Mouse (Mus musculus): ENCODE results near the gene Jun.

Gene Jun

DNA sequence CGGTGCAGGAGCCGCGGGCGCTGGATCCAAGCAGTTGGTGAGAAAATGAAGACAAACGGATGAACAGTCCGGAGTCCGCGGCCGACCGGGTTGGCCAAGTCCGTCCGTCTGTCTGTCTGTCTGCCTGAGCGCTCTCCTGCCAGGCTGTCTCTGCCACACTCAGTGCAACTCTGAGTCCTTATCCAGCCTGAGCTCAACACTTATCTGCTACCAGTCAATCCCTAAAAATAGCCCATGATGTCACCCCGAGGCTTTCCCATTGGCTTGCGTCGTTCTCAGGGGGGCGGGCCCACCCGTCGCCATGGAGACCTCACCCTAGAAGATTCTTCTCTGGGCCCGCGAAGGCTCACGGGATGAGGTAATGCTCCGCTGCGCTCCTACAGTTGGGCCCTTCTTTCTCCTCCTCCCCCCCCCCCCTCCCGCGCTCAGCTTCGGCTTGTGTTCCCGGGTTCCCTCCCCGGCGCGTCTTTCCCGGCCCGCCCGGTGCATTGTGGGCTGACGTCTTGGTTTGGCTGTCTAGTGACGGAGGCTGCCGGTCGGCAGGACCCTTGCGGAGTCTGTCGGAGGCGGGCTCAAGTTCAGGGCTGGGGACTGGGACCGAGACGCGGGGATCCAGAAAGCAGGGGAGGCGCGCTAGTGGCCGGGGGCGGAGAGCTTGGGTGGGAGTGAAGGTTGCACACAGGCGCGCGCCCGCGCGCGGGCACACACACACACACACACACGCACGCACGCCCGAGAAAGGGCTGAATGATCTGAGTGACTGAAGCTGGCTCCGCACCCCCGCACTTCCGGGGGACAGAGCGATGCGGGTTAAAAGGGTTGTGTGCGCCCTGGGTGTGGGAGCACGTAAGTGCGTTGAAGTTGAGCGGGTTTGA lies at the start of gene Jun:
Gene Jun, minus strand, starts transcription at position 198 of the 875 bp plus-strand sequence.
- DNase-seq = peak; percentile 100

DNA sequence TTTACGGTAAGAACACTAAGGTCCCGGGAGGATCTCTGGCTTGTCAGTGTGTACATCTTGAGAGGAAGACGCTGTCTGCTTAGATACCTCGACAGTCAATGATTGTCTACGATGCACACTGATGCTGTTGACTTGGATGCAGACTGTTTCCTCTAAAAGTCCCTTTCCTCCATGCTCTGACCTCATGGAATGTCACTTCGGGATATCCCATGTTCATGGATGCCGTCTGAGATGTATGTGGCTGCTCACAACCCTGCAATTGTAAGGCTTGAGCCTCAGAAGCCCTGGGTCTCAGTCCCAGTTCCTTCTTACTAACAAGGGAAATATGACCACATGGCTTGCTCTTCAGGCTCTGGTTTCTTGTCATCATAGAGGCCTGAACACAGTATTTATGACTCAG lies 49.7 kb upstream of the Jun start:
- DNase-seq = no peak

DNA sequence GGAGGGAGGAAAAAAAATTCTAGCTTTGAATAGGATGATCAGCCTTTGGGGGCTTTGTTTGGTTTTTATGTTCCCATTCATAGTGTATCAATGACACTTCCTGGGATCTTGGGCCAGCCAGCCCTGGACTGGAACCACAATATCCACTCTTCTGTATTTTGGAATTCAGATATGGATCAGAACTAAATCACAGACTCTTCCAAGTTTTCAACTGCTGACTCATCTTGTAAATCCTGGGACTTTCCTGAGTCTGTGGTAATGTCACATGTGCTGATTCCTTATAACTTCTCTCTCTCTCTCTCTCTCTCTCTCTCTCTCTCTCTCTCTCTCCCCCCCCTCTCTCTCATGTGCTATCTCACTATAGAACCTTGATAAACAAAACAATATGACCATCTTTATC lies 48.7 kb upstream of the Jun start:
- DNase-seq = no peak

DNA sequence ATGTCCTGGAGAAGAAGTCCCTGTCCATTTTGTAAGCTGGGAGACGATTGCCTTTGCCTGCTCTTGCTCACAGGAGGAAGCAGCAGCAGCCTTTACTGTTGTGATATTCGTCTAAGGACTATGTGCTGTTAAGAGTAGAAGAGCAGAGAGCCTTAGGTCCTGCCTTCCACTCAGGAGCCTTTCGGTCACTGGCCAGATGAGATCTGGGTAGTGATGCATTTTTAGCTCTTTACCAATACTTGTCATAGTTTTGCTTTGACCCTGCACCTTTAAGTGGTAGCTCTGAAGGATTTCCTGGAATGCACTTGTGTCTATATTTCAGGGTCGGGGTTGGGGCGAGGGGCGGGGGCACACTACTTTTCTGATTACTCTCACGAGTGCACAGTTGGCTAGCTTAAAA lies 47.4 kb upstream of the Jun start:
- no peak for DNase-seq

DNA sequence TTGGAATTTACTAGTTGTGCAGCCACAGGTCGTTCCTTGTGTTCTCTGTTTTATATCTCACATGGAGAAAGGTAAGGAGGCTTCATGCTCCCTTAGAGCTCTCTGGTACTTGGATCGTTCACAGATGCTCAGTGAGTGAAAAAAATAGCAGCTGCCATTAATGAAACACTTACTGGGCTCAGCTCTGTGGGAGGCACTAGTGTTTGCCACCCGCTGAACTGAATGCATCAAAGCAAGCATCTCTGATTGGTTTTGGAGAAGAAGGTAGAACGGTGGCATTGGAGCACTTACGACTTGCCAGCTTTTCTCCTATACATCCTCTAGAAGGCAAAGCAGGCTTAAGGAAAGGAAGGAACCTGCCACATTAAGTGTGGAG lies 46.7 kb upstream of the Jun start:
- DNase-seq = no peak

DNA sequence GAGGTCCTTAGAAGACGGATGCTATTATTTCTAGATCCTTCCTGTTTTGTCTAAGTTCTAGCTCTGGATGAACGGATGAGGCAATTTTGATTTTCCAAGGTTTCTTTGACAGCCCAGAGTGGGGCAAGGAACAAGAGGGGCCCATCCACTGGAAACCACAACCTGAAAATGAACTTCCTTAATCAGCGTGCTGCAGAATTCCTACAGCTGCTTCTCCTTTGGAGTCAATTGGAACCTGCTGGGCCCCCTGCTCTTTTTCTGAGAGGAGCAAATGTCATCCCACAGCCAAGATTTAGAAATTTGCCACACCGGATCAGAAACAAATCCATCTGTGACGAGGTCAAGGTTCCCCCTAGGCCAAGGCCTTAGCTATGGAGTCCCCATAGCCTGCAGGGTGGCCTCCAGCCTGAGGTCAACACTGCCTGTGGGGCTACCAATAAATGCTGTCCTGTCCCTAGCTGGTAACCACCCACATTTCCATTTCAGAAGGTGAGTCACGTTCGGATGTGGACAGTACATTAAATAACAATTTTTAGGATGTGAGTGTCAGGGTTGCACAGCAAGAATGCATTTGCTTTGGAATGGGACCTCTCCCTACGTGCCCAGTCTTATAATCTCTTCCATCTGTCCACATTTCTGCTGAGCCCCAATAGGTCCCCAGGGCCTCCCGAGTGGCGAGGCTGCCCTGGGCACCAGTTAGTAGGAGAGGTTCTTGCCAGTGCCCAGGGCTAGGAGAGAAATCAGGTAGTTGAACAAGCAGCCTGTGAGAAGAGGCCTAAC lies 46.1 kb upstream of the Jun start:
- no peak for DNase-seq

DNA sequence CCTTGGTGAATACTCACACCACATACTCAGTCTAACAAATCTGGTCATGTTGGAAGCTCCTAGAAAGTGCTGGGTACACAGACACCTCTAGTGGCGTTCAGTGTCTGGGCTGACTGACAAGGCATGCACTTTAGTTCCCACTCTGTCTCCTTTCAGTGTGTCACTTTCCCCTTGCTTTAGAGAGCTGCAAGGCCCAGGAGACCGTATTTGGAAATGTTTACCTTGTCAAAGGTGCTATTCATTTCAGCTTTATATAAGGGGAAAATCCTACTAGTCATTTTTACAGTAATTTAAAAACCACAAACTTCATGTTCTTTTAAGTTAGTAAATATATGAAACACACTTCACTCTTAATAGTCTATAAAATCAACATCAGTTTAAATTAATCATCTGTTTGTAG lies 44.7 kb upstream of the Jun start:
- no peak for DNase-seq

DNA sequence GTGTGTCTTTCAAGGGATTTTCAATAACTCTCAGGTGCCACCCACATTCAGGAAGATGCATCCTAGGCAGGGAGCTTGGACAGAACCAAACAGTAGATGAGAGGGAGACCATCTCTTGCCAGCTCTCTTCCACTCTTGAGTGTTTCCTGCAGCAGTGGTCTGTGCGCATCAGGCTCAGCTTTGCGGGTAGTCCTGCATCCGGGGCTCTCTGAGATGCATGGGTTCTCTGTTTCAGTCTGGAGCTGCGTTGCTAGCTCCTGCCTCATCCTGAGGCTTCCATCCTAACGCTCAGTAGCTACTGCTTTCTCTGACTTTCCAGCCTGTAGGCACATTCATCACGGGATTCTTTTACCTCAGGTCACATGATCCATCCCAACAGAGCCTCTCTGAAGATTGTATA lies 43.9 kb upstream of the Jun start:
- DNase-seq = no peak

DNA sequence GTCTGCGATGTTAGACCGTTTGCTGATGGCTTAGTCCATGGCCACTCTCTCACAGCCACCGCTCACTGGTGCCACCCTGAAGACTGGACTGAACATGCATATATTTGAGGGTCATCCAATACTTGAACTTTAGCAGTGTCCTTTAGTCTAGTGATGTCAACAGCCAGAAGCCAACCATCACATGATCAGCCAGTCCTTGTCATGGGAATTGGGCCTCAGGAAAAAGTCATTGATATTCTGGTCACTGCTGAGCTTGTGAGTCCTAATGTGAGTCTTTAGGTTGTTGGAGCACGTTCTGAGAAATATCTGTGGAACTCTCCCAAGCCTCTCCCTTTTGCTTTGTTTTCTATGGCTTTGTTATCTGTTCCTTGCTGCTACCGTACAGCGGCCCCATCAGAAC lies 43.3 kb upstream of the Jun start:
- DNase-seq = no peak

DNA sequence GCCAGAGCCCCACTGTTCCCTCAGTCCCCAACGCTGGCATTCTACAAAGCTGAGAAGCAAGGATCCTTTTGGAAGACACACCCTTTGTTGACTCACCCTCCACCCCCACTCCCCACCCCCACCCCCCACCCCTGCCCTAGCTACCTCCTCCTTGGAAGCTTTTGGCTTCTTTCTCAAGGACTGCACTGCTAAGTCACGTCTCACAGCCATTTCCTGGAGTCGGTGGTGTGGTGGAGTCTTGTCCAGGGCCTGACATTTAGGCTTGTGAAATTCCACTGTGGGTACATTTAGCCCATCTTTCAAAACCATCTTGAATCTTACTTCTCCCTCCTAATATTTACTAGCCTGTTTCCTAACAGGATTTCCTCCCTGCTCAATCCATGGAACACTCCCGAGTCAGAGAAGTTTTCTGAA lies 42.7 kb upstream of the Jun start:
- peak; percentile 49 for DNase-seq

DNA sequence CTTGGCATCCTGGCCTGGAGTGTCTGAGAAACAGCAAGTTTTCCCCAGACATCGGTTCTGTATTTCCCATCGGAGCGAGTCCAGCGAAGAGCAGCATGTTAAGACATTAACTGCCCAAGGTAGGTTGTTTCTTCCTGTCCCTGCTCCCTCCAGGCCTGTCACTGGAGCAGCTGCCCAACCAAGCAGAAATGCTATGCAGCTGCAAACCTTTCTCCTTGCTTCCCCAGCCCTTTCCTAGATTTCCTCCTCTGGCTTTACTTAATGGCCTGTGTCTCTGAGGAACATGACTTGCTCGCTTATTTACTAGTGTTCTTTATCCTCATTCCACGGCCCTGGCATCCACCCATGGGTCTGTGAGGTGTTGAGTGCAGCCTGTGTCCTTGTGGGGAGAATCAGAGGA lies 41.6 kb upstream of the Jun start:
- no peak for DNase-seq

DNA sequence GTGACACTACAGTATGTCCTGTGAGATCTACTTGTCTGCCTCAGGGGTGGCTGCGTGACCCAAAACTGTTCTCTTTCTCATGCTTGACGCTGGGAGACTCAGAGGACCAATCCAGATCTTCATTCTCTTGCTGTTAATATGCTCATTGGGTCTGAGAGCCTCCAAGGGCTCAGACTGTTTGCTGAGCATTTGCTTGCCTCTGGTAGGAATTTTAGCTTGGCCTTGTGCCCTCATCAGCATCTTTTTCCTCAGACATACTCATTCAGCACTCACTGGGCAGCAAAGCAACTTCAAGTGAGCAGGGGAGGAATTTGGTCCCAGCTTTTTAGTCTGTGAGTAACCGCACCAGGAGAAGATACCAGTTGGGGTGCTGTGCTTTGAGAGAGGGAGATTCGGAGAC lies 40.5 kb upstream of the Jun start:
- DNase-seq = no peak

DNA sequence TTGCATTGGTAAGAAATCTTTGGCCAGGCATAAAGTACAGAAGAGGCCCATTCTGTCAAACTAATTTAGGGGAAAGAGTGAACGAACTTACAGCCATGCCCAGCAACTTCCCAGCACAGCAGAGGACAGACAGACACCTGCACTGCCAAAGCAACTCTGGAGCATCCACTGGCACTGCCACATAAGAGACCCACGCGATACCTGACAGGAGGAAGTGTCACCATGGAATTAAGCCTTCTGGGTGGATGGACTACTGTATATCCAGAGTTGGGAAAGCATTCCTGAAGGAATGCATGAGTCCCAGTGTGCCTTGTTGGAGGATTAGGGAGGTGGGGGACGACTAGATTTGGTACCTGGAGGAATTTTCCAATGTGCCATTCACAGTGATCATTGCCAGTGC lies 39.5 kb upstream of the Jun start:
- DNase-seq = no peak

DNA sequence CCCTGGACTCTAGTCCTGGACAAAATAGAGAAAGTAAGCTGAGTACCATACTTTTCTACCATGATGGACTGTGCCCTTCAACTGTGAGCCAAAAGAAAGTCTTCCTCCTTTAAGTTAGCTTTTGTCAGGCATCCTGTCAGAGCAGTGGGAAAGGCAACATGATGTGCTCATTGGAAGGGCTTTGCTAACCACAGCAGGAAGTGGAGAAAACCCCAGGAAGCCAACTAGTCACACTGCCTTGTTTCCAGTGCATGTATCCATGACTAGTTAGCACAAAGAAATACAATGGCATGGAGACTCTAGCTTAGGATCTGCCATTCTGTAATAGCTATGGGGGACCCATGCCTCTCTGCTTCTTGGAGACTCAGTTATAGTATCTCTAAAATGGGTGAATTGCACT lies 37.9 kb upstream of the Jun start:
- DNase-seq = no peak

DNA sequence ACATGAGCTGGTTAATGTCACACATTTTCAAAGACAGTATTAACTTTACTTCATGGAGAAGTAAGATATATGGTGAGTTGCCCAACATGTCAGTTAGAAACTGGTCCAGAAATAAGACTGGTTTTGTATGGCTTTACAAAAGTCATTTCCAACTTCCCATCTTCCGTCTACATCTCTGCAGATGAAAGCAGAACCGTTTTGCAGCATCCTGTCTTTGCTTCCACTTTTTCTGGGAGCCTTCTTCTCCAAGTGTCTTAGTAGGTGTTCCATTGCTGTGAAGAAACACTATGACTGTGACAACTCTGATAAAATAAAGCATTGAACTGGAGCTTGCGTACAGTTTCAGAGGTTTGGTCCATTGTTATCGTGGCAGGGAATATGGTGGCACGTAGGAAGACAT lies 37.0 kb upstream of the Jun start:
- no peak for DNase-seq

DNA sequence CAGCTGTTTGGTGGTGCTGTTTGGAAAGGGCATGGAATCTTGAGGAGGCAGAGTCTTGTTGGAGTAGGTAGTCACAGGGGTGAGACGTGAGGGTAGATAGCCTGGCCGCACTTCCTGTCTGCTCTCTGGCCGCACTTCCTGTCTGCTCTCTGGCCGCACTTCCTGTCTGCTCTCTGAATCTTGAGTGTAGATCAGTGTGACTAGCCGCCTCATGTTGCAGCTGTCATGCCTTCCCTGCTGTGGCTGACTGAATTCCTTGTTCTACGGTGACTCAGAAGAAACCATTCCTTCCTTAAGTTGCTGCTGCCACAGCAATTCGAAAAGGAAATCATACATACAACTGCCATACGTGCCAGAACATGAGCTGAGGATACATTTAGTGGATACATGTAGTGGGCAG lies 31.9 kb upstream of the Jun start:
- no peak for DNase-seq

DNA sequence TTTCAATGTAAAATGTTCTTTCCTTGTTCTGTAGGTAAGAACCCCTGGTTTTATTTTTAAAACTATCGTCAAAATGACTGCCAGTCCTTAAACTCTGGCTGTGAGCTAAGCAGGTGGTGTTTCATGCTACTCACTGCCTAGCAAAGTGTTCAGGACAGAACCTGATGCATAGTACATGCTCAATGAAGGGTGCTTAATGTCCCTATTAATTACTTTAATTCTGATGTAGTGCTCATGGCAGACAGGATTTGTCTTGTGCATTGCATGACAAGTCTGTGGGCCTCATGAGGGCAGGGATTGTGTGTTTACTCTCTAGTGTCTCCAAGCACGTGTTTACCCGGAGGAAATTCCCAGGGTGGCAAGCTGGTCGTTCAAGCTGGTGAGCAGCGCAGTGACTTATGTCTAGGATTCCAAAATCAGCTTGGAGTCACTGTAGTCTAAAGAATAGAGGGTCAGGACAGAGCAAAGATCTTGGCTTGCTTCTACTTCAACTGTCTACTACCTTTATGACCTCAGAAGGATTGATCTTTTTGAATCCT lies 31.2 kb upstream of the Jun start:
- no peak for DNase-seq

DNA sequence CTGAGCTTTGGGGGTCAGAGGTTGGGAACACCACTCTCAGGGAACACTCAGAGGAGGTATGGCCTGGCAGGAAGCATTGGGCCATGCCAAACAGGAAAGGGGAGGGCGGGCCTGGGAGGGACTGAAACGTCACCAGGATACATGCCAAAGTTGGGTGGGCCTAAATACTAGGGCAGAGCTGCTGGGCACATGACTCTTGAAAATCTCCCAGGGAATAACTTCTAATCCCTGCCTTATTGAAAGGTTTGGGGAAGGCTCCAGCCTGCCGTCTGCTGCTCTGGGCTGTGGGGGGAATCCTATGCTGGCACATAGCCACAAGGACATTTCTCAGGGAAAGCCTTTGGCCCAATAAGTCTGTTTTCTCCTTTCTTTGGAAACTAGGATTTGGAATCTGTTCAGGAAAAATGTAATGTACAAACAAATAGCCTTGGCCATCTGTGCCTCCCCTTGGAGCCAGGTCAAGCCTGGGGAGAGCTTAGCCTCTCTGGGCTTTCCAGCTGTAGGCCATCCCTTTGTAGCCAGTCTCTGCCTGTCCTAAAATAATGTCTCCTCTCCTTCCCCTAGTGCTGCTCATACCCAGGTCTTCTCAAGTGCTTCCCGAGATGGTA lies 30.6 kb upstream of the Jun start:
- peak; percentile 66 for DNase-seq

DNA sequence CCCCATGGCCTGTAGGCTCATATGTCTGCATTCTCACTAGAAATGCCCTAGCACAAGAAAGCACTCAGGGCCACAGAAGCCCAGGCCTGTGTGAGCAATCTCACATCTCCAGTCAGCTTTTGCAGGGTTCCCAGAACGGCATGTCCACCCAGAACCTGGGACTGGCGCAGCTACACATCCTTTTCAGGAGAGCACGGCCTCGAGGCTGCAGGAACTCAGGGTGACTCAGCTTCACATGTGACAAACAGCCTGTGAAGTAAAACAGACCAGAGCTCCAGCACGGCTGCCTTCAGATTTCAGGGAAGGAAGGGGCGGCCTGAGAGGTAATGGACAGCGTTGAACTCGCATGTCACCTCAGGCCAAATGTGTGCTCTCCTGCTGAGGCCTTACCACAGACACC lies 29.6 kb upstream of the Jun start:
- no peak for DNase-seq

DNA sequence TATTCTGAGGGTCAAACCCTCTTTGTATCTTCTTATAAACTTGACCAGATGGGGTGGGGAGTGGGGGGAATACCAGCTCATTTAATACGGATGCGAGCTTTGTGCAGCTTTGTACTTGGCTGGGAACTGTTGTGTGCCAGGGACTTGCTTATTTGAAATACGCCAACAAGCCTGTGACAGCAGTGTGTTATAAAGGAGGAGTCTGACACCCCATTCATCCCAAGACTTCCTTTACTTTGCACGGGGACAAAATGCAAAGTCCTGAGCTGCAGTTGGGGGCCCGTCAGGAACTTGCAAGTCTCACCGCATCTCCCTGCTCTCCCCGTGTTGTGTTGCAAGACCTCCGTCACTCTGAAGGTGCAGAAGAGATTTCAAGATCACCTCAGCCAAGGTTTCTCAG lies 26.6 kb upstream of the Jun start:
- DNase-seq = no peak

DNA sequence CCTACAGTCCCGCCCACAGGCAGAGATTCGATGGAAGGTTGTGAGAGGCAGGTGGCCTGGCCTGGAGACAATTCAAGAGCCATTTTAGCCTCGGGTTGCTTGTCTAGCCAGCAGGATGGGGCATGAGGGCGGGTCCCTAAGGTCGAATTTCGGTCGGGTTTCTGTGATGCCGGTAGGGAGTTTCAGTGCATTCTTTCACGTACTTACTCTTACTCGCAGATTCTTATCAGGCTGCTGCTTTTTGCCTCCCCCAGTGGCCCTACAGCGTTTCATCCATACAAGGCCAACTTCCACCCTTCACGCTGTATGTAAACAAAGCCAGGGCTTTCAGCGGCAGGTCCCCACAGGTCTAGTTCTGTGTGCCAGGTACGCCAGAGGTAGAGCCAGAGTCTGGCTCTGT lies 24.3 kb upstream of the Jun start:
- DNase-seq = no peak

DNA sequence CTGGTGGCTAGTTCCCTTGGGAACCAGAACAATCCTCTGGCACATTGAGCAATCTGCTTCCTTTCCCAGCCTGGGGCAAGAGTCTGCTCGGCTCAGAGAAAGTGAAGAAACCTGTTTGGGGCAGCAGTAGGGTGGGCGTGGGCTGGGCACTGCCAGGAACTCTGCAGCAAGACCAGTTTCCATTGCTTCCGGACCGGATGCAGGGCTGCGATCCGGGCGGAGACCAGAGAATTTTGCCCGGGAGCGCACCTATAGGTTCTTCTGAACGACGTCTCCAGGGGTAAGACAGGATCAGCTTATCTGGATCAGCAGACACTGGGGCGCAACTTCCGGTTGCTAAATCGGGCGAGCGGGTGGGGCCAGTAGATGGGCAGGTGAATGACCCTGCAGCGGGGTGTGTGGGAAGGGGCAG lies 23.6 kb upstream of the Jun start:
- no peak for DNase-seq

DNA sequence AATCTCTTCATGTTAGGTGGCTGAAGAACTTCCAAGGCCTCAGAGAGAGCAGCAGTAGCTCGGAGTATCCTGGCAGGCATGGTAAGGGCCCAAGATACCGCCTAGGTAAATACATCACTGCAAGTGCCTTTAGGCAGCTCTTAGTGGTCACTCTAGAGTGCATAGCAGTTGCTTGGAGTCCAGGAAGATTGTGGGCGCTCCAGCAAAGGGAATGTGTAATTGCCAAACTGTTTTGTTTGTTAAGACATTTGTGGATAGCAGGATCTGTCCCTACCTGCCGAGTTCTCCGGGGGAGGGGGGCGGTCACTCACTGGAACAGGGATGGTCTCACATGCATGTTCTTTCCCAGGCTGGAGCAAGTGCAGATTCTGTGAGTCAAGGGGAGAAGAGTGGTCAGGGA lies 22.3 kb upstream of the Jun start:
- DNase-seq = no peak

DNA sequence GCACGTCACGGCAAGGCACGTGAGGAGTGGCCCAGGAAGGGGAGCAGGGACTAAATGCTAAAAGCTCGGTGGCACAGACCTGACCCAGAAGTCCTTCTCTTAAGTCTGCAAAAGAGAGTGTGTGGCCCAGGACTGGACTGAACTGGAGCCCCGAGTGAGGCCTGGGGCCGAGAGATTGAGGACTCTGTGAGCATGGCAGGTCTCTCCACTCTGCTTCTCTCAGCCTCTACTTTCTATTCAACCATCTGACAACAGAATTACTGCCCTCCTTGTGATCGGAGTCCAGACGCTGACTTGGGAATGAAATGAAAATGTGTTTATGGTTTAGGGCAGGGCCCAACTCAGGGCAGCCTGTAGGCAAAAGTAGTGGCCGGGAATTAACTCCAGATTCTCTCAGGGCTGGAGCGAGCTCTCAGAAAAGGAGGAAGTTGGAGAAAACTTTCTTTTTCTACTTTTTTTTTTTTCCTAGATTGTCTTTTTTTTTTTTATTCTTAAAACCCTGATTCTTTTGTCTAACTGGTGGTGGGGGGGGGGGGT lies 21.3 kb upstream of the Jun start:
- DNase-seq = no peak

All from kidney, adult 11 months (tissue).